Mouse (Mus musculus) C2C12 (cell line): Measurements from ENCODE around the gene Aco1. TPM values are rescaled to one million over a fixed set of nuclear protein-coding genes. Genes with fewer than 3 reads are reported as not detected.

Experiments used
- H3K27me3 ChIP-seq: one replicate; pipeline ENCODE4 v1.6.1; 2011; ENCODE audit not compliant: control insufficient read depth, insufficient read depth, insufficient read length
- H3K36me3 ChIP-seq: one replicate; pipeline ENCODE4 v1.6.1; 2011; ENCODE audit not compliant: control insufficient read depth, insufficient read depth
- H3K4me3 ChIP-seq: one replicate; pipeline ENCODE4 v1.5.1; 2011; ENCODE audit warnings: mild to moderate bottlenecking, control low read depth; ENCODE audit not compliant: poor library complexity, insufficient read depth, severe bottlenecking
- H3K79me2 ChIP-seq: one replicate; pipeline ENCODE4 v1.6.1; 2011; ENCODE audit not compliant: control insufficient read depth, insufficient read depth
- H3K79me3 ChIP-seq: one replicate; pipeline ENCODE4 v1.6.1; 2011; ENCODE audit warnings: low read depth, control low read depth
- H3ac ChIP-seq: one replicate; pipeline ENCODE3; 2011; ENCODE audit warnings: low read depth; ENCODE audit not compliant: control insufficient read depth, insufficient read length
- CEBPB ChIP-seq: IDR thresholded peaks from one replicate; pipeline ENCODE4 v1.6.1; 2011; ENCODE audit warnings: low read depth, mild to moderate bottlenecking, control low read depth, moderate library complexity
- CTCF ChIP-seq: IDR thresholded peaks from one replicate; pipeline ENCODE4 v1.5.1; 2011; ENCODE audit not compliant: control insufficient read depth, insufficient read depth, insufficient read length
- FOSL1 ChIP-seq: IDR thresholded peaks from one replicate; pipeline ENCODE4 v1.8.0; 2011; ENCODE audit warnings: mild to moderate bottlenecking, low read length; ENCODE audit not compliant: poor library complexity, insufficient read depth, severe bottlenecking
- MAX ChIP-seq: IDR thresholded peaks from one replicate; pipeline ENCODE4 v1.6.1; 2011; ENCODE audit warnings: mild to moderate bottlenecking, control low read depth
- MYOD1 ChIP-seq: IDR thresholded peaks from one replicate; pipeline ENCODE4 v1.6.1; 2011; ENCODE audit warnings: low read depth; ENCODE audit not compliant: control insufficient read depth, insufficient read length
- MYOG ChIP-seq: IDR thresholded peaks from one replicate; pipeline ENCODE4 v1.6.1; 2011; ENCODE audit not compliant: control insufficient read depth, insufficient read length; ENCODE audit errors: extremely low read depth
- USF1 ChIP-seq: IDR thresholded peaks from one replicate; pipeline ENCODE4 v1.6.1; 2011; ENCODE audit warnings: low read depth, mild to moderate bottlenecking, control low read depth, moderate library complexity
- polyA plus RNA-seq: library from polyadenylated mRNA; unstranded; fragments of >200 nt; fragmentation: generic; extraction: Trizol; gene quantifications from one replicate; pipeline ENCODE4 v1.2.1, GENCODE M21; 2012; ENCODE audit warnings: missing spikeins

Aco1 gene
- polyA plus RNA-seq, 1 experiment: 32.6 TPM

DNA sequence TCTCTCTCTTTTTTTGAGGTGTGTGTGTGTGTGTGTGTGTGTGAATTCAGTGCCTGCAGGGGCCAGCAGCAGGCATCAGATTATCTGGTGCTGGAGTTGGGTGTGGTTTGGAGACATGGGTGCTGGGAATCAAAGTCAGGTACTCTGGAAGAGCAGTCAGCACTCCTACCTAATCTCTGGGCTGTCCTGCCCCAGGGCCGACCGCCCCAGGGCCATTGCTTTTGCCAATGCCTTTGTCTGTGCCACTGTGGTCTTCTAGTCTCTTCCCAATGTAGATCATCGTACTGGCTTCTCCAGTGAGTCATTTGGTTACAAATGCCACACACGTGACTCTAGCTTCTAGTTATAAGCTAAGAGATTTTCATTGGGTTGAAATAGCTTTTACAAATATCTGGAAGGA is 11.9 kb downstream of the Aco1 start:
- Histone ChIP-seq H3K27me3 (no peaks in the 10 kb centered on the region), H3K79me3 (peaks cover 24% of the 10 kb centered on the region), H3K4me3 (no peak overlapping the region), H3K36me3 (peaks cover 6% of the 10 kb centered on the region), H3ac (no peak overlapping the region), H3K79me2 (peaks cover 76% of the 10 kb centered on the region)
- TF ChIP-seq FOSL1 (no peak), USF1 (no peak), MYOD1 (no peak), CTCF (no peak), CEBPB (no peak)

- no peak overlapping the region for H3K4me3 ChIP-seq
- no peak overlapping the region for H3ac ChIP-seq
- peaks cover 22% of the 10 kb centered on the region for H3K79me3 ChIP-seq
- peaks cover 83% of the 10 kb centered on the region for H3K79me2 ChIP-seq
- no peak for TF ChIP-seq USF1
- no peaks in the 10 kb centered on the region for H3K27me3 ChIP-seq
- peaks cover 4% of the 10 kb centered on the region for H3K36me3 ChIP-seq
Measured at GRCm38 (mm10) chr4:40155467-40155999, 12.7 kb downstream of the Aco1 start.

DNA sequence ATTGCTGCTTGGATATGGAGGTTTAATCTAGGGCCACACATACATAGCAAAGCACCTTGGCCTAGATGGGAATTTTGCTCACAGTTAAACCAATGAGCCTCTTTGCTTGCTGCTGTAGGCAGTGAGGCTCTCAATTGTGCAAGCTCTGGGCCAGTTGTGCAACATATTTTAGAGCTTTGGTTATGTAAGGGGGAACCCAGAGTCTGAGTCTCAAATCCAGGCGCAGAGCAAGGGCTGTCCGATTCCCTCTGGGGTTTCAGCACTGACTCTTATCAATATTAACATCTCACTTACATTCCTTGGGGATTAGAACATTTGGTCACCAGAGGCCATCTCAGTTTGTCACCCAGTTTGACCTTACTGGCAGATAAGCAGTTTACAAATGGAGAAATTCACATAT is 13.3 kb downstream of the Aco1 start:
- Histone ChIP-seq H3K79me3 (peaks cover 23% of the 10 kb centered on the region), H3K27me3 (no peaks in the 10 kb centered on the region), H3ac (no peak overlapping the region), H3K79me2 (peaks cover 82% of the 10 kb centered on the region), H3K36me3 (peaks cover 3% of the 10 kb centered on the region), H3K4me3 (no peak overlapping the region)
- no peak for TF ChIP-seq CEBPB
- TF ChIP-seq MYOG: no peak
- TF ChIP-seq MYOD1: no peak
- TF ChIP-seq FOSL1: no peak
- no peak for TF ChIP-seq CTCF
- TF ChIP-seq USF1: no peak
- no peak for TF ChIP-seq MAX

DNA sequence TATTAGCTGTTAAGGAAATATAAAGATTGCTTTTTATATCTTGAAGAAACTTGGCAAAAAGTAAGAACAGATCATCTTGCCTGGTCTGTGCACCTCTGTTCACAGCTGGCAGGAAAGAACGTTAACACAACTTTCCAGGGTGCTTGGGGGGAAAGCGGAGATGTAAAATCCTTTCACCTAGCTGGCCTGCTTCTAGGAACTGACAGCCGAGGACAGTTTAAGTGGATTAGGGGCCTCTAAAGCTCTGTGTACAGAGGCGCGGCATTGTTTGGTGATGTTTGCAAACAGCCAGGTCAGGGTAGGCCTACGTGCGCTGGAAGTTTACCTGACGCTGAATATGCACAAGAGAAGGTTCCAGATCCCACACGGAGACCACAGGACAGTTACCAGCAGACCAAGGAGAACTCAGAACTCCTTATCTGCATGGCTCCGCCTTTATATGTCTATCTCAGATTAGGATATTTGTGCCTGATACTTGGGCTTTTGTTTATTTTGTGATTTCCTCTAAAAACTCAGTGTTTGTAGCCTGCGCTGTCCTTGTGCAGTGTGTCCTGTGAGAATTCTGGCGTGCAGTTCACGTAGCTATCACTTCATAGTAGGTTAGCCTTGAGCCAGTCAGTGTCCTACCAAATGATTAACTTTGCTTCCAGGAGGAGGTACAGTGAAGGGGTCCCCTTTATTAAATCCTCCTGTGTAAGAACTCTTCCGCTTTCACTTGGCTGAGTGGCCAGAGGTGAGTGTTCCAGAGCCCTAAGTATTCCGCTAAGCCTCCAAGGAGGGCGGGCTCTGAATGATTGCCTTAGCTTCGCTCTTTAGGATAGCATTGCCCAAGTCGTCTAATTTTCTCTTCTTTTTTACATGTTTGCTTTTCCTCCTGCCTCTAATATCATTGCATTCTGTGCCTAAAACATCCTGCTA is 14.0 kb downstream of the Aco1 start:
- no peak for TF ChIP-seq USF1
- TF ChIP-seq MYOD1: no peak
- no peak for TF ChIP-seq CTCF
- TF ChIP-seq FOSL1: no peak
- no peak for TF ChIP-seq CEBPB
- no peak for TF ChIP-seq MAX
- TF ChIP-seq MYOG: no peak
- H3K4me3 ChIP-seq: no peak overlapping the region
- peaks cover 79% of the 10 kb centered on the region for H3K79me2 ChIP-seq
- H3ac ChIP-seq: no peak overlapping the region
- peaks cover 3% of the 10 kb centered on the region for H3K36me3 ChIP-seq
- H3K79me3 ChIP-seq: peaks cover 23% of the 10 kb centered on the region
- no peaks in the 10 kb centered on the region for H3K27me3 ChIP-seq

DNA sequence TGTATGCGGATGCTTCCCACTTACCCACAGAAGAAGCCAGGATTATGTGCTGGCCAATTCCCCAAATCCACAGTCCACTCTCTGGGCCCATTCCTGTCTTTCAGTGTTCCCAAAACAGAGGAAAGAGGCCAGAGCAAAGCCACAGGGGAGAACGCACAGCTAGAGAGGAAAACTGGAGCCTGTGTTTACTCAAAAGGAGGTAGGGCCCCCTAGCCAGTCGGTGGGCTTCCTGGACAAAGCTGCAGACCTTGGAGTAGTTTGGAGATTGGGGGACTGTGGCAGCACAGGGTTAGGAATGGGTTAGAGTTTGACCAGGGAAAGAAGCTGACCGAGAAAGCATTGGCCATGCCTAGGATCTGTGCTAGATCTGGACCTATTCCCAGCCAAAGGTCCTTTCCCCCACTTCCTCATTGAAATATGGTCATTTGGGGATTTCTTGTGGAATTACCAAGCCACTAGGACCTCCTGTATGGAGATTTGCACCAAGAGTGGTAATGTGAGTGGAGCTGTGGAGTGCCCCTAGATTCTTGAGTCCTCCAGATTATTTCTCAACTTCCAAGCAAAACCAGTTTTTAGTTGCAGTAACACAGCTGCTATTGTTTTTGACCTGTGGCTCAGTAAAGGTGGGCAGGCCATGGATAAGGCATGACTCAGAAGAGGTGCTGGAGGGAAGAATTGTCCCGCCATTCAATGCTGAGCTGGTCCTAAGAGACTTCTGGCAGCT is 14.8 kb downstream of the Aco1 start:
- Histone ChIP-seq H3ac (no peak overlapping the region), H3K4me3 (no peak overlapping the region), H3K27me3 (no peaks in the 10 kb centered on the region), H3K79me3 (peaks cover 23% of the 10 kb centered on the region), H3K79me2 (peaks cover 86% of the 10 kb centered on the region), H3K36me3 (peaks cover 3% of the 10 kb centered on the region)
- TF ChIP-seq MYOG: no peak
- TF ChIP-seq CTCF: no peak
- no peak for TF ChIP-seq CEBPB
- no peak for TF ChIP-seq MYOD1
- TF ChIP-seq FOSL1: no peak
- no peak for TF ChIP-seq MAX
- no peak for TF ChIP-seq USF1

DNA sequence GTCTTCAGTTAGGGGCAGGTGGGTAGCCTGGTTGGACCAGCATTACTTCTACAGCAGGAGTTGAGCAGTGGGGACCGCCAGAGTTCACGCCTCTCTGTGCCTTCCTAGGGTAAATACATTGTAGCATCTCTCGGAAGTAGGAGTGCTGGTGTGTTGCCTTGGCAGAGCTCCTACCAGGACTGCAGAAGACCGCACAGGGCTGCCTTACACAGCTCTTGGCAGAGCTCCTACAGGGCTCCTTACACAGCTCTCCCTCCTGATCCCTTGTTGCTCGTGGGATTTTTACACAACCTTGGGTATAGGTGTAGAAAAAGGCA is 15.3 kb downstream of the Aco1 start:
- TF ChIP-seq MYOG (no peak), USF1 (no peak), FOSL1 (no peak), MAX (no peak), CEBPB (no peak), MYOD1 (no peak), CTCF (no peak)
- Histone ChIP-seq H3ac (no peak overlapping the region), H3K79me3 (peaks cover 22% of the 10 kb centered on the region), H3K27me3 (no peaks in the 10 kb centered on the region), H3K4me3 (no peak overlapping the region), H3K36me3 (no peaks in the 10 kb centered on the region), H3K79me2 (peaks cover 81% of the 10 kb centered on the region)
